Mouse (Mus musculus): ENCODE measurements around the gene Slc30a9. TPM values are rescaled to one million over a fixed set of nuclear protein-coding genes. Genes with fewer than 3 reads are reported as not detected.

The Slc30a9 gene
- 81.6 and 94.4 TPM in 2 replicates for polyA plus RNA-seq (2015; fragmentation: Nextera tagmentation; extraction: Ambion mirVana)

- peak; percentile 99 for ATAC-seq
- Histone ChIP-seq H3K27ac (peak within 1 kb of the TSS; percentile 82), H3K4me3 (replicated peaks) (peak within 1 kb of the TSS; percentile 99), H3K4me2 (replicated peaks) (peak within 1 kb of the TSS; percentile 71), H3K4me1 (replicated peaks) (peaks cover 5% of the 10 kb centered on the region; the same call in 1 of the 2 replicates), H3K36me3 (no peaks in the 10 kb centered on the region), H3K9me3 (no peaks in the 10 kb centered on the region), H3K9ac (peak within 1 kb of the TSS; percentile 94), H3K27me3 (replicated peaks) (no peaks in the 10 kb centered on the region)
- WGBS = under 1% methylated on average over 83 of the region's 83 CpGs
Measured at GRCm38 (mm10) chr5:67306698-67307521, at the start of gene Slc30a9. Slc30a9 (plus strand) TSS chr5:67306955.

GRCm38 (mm10) chr5:67258473-67258872 lies 48.3 kb upstream of the Slc30a9 start:
- no peak for ATAC-seq
- H3K27me3 ChIP-seq (replicated peaks) = no peaks in the 10 kb centered on the region

DNA sequence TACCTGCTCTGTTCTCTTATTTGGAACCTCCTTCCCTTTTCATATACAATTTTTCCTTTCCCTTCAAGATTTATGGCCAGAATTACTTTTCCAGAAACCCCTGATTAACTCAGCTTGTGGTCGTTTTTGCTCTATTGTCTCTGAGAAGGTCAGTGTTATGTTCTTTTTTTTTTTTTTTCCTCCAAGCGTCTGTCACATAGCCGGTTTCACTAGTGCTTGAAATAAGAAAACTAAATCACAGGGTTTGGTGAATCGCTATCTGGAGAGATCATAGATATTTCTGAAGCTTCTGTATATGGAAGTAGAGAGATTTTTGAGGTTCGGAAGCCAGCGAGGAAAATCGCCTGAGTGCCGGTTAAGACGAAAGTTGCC lies 46.6 kb upstream of the Slc30a9 start:
- 0% methylated on average over 9 of the region's 9 CpGs for WGBS
- Histone ChIP-seq H3K4me3 (replicated peaks) (peak overlapping the region; percentile 64), H3K9me3 (no peaks in the 10 kb centered on the region), H3K27me3 (replicated peaks) (no peaks in the 10 kb centered on the region), H3K9ac (peak overlapping the region; percentile 38), H3K27ac (no peak overlapping the region), H3K4me1 (replicated peaks) (peaks cover 3% of the 10 kb centered on the region; the same call in 1 of the 2 replicates), H3K36me3 (peaks cover 9% of the 10 kb centered on the region), H3K4me2 (replicated peaks) (peak overlapping the region; percentile 58)
- no peak; the same call in 1 of the 2 replicates for ATAC-seq

More at GRCm38 (mm10) chr5:67258473-67258872, 48.3 kb upstream of the Slc30a9 start:
- WGBS = 87% methylated on average over 9 of the region's 9 CpGs
- H3K4me2 ChIP-seq (replicated peaks) = no peak overlapping the region
- no peak overlapping the region for H3K4me3 ChIP-seq (replicated peaks)
- H3K9me3 ChIP-seq = no peaks in the 10 kb centered on the region
- H3K9ac ChIP-seq = no peak overlapping the region
- H3K4me1 ChIP-seq (replicated peaks) = peaks cover 3% of the 10 kb centered on the region; the same call in 1 of the 2 replicates
- H3K27ac ChIP-seq = no peak overlapping the region
- no peaks in the 10 kb centered on the region for H3K36me3 ChIP-seq

DNA sequence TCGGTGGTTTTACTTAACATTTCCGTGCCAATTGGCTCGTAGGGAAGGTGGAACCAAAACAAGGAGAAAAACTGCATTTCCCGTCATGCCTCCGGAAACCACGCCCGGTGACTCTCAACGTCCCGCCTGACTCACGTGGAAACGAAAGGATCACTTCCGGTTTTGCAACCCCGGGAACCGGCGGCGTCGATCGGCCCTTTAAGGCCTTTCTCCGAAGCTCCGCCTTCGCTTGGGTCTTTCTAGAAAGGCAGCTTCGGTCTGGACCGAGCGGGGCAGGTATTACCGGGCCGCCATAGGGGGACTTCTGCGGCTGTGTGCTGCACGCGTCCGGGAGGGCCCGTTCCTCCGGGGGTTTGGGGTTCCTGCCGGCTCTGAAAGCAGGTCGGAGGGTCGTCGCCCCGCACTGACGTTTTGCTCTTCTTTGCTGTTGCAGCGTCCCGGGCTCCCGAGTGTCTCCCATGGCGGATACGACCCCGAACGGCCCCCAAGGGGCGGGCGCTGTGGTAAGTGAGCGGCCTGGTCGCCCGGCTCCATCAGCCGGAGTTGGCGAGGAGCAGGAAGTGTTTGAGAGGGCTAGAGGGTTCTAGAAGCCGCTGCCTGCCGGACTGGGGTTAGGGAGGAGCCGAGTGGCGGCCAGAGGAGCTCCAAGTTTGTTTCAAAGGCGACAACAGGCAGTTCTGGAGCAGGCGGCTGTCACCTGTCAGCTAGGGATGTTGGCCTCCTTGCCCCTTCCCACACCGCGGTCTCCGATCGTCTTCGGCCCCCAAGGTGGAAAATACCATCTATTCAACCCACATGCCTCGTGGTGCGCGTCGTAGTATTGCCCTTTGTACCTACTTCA lies 46.0 kb upstream of the Slc30a9 start, which contains the start of gene Tmem33:
Tmem33 (plus strand) TSS at position 35 of the 841 bp plus-strand sequence.
- peak; percentile 95 for ATAC-seq
- H3K9ac ChIP-seq = peak within 1 kb of the TSS; percentile 64
- peaks cover 3% of the 10 kb centered on the region; the same call in 1 of the 2 replicates for H3K4me1 ChIP-seq (replicated peaks)
- H3K4me2 ChIP-seq (replicated peaks) = peak within 1 kb of the TSS; percentile 68
- H3K27ac ChIP-seq = peak within 1 kb of the TSS; percentile 87
- peaks cover 15% of the 10 kb centered on the region for H3K36me3 ChIP-seq
- H3K4me3 ChIP-seq (replicated peaks) = peak within 1 kb of the TSS; percentile 64
- under 1% methylated on average over 67 of the region's 67 CpGs for WGBS
- H3K27me3 ChIP-seq (replicated peaks) = no peaks in the 10 kb centered on the region
- H3K9me3 ChIP-seq = no peaks in the 10 kb centered on the region

GRCm38 (mm10) chr5:67262964-67263363 lies 43.8 kb upstream of the Slc30a9 start:
- Histone ChIP-seq H3K9ac (no peak overlapping the region), H3K27ac (no peak overlapping the region), H3K27me3 (replicated peaks) (no peaks in the 10 kb centered on the region), H3K36me3 (peaks cover 30% of the 10 kb centered on the region), H3K4me1 (replicated peaks) (peaks cover 3% of the 10 kb centered on the region; the same call in 1 of the 2 replicates), H3K4me2 (replicated peaks) (no peak overlapping the region), H3K9me3 (no peaks in the 10 kb centered on the region), H3K4me3 (replicated peaks) (no peak overlapping the region)
- 92% methylated on average over 7 of the region's 7 CpGs for WGBS
- no peak for ATAC-seq

GRCm38 (mm10) chr5:67266106-67266505 lies 40.6 kb upstream of the Slc30a9 start:
- Histone ChIP-seq H3K36me3 (peaks cover 36% of the 10 kb centered on the region), H3K9me3 (no peaks in the 10 kb centered on the region), H3K4me3 (replicated peaks) (no peak overlapping the region), H3K27me3 (replicated peaks) (no peaks in the 10 kb centered on the region), H3K27ac (no peak overlapping the region), H3K9ac (no peak overlapping the region), H3K4me2 (replicated peaks) (no peak overlapping the region), H3K4me1 (replicated peaks) (peaks cover 3% of the 10 kb centered on the region; the same call in 1 of the 2 replicates)
- no peak for ATAC-seq
- WGBS = 93% methylated on average over 1 of the region's 1 CpGs

DNA sequence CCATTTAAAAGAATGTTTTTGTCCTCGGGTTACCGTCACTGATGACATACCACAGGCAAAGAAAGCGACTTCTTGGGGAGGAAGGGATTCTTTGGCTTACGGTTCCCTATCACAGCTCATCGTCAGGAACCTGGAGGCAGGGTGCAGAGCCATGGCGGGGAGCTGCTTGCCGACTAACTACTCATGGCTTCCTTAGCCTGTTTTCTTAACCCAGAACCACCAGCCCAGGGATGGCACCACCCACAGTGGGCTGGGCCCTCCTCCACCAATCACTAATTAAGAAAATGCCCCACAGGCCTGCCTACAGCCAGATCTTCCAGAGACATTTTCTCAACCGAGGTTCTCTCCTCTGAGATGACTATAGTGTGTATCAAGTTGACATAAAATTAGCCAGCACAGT lies 37.4 kb upstream of the Slc30a9 start:
- Histone ChIP-seq H3K9ac (no peak overlapping the region), H3K4me2 (replicated peaks) (no peak overlapping the region), H3K4me1 (replicated peaks) (no peaks in the 10 kb centered on the region), H3K4me3 (replicated peaks) (no peak overlapping the region), H3K36me3 (peaks cover 34% of the 10 kb centered on the region), H3K9me3 (no peaks in the 10 kb centered on the region), H3K27me3 (replicated peaks) (no peaks in the 10 kb centered on the region), H3K27ac (no peak overlapping the region)
- no peak for ATAC-seq
- WGBS = 85% methylated on average over 8 of the region's 8 CpGs

GRCm38 (mm10) chr5:67279407-67279806 lies 27.3 kb upstream of the Slc30a9 start:
- Histone ChIP-seq H3K36me3 (peaks cover 10% of the 10 kb centered on the region; the same call in 1 of the 2 replicates), H3K4me1 (replicated peaks) (no peaks in the 10 kb centered on the region), H3K9me3 (no peaks in the 10 kb centered on the region), H3K4me2 (replicated peaks) (no peak overlapping the region), H3K4me3 (replicated peaks) (no peak overlapping the region), H3K27ac (no peak overlapping the region), H3K9ac (no peak overlapping the region), H3K27me3 (replicated peaks) (no peaks in the 10 kb centered on the region)
- 94% methylated on average over 9 of the region's 9 CpGs for WGBS
- no peak for ATAC-seq

- H3K4me1 ChIP-seq (replicated peaks) = no peaks in the 10 kb centered on the region
- no peak overlapping the region for H3K4me2 ChIP-seq (replicated peaks)
- H3K27ac ChIP-seq = no peak overlapping the region
- no peak overlapping the region for H3K9ac ChIP-seq
- peaks cover 13% of the 10 kb centered on the region for H3K36me3 ChIP-seq
- H3K27me3 ChIP-seq (replicated peaks) = no peaks in the 10 kb centered on the region
- peak; percentile 62; the same call in 1 of the 2 replicates for ATAC-seq
- 94% methylated on average over 4 of the region's 4 CpGs for WGBS
- no peaks in the 10 kb centered on the region for H3K9me3 ChIP-seq
- H3K4me3 ChIP-seq (replicated peaks) = no peak overlapping the region
Measured at GRCm38 (mm10) chr5:67279840-67280239, 26.9 kb upstream of the Slc30a9 start.

DNA sequence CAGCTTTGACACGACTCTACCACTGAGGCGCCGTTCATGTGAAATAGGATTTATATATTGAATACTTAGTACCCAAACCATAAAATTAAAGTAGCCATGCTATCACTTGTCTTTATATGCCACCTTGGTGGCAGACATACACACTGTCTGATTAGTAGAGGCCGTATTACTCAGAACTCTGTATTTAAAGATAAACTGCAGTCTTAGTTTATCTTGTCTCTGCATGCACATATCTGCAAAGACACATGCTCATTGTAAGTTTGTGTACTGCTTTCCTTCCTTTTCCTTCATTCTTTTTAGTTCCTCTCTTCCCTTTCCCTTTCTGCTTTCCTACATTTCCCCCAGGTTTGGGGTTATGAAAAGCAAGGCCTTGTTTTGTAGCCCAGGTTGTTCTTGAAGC lies 26.4 kb upstream of the Slc30a9 start:
- no peaks in the 10 kb centered on the region for H3K4me1 ChIP-seq (replicated peaks)
- no peak overlapping the region for H3K27ac ChIP-seq
- no peak for ATAC-seq
- no peaks in the 10 kb centered on the region for H3K9me3 ChIP-seq
- no peak overlapping the region for H3K4me3 ChIP-seq (replicated peaks)
- H3K9ac ChIP-seq = no peak overlapping the region
- 94% methylated on average over 4 of the region's 4 CpGs for WGBS
- H3K4me2 ChIP-seq (replicated peaks) = no peak overlapping the region
- no peaks in the 10 kb centered on the region for H3K27me3 ChIP-seq (replicated peaks)
- H3K36me3 ChIP-seq = peaks cover 13% of the 10 kb centered on the region

DNA sequence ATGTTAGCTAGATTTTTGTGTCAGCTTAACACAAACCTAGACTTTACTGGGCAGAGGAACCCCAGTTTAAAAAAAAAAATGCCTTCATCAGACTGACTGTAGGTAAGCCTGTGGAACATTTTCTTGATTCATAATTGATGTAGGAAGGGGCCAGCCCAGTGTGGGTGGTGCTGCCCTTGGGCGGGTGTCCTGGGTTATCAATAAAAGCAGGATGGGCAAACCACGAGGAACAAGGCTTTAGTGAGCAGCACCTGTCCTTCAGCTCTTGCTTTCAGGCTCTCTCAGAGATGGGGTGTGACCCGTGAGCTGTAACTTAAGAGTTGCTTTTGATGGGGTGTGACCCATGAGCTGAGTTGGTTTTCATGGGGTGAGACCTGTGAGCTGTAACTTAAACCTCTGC lies 11.7 kb upstream of the Slc30a9 start:
- no peaks in the 10 kb centered on the region for H3K27me3 ChIP-seq (replicated peaks)
- H3K27ac ChIP-seq = no peak overlapping the region
- H3K36me3 ChIP-seq = no peaks in the 10 kb centered on the region
- no peaks in the 10 kb centered on the region for H3K9me3 ChIP-seq
- no peak; the same call in 1 of the 2 replicates for ATAC-seq
- H3K4me1 ChIP-seq (replicated peaks) = no peaks in the 10 kb centered on the region
- WGBS = 67% methylated on average over 3 of the region's 3 CpGs
- no peak overlapping the region for H3K9ac ChIP-seq
- no peak overlapping the region for H3K4me3 ChIP-seq (replicated peaks)
- H3K4me2 ChIP-seq (replicated peaks) = no peak overlapping the region

DNA sequence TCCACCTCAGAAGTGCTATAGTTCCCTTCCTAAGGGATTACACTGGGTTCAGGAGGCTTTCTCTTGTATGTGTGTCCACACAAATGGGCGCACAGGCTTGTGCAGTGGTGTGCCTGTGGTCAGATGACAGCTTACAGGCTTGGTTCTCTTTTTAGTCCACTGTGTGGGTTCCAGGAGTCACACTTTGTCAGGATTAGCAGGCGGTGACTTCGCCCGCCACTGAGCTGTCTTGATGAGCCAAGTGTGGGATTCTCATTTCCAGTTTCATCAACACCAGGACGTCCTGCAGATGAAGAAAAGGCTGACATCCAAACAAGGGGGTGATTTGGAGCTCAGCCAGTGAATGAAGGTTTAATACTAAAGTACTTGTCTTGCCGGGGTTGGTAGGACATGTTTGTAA lies 11.1 kb upstream of the Slc30a9 start:
- no peak for ATAC-seq
- Histone ChIP-seq H3K9ac (no peak overlapping the region), H3K4me2 (replicated peaks) (no peak overlapping the region), H3K27me3 (replicated peaks) (no peaks in the 10 kb centered on the region), H3K9me3 (no peaks in the 10 kb centered on the region), H3K36me3 (no peaks in the 10 kb centered on the region), H3K27ac (no peak overlapping the region), H3K4me1 (replicated peaks) (no peaks in the 10 kb centered on the region), H3K4me3 (replicated peaks) (no peak overlapping the region)
- 81% methylated on average over 6 of the region's 6 CpGs for WGBS
